Mouse (Mus musculus): ENCODE data around the gene Tex19.2. TPM values are rescaled to one million over a fixed set of nuclear protein-coding genes. Genes with fewer than 3 reads are reported as not detected.
A peak's percentile ranks its signal among the peaks of the same experiment; 100 is the strongest.

Gene Tex19.2
- not detected for total RNA-seq (2021)

DNA sequence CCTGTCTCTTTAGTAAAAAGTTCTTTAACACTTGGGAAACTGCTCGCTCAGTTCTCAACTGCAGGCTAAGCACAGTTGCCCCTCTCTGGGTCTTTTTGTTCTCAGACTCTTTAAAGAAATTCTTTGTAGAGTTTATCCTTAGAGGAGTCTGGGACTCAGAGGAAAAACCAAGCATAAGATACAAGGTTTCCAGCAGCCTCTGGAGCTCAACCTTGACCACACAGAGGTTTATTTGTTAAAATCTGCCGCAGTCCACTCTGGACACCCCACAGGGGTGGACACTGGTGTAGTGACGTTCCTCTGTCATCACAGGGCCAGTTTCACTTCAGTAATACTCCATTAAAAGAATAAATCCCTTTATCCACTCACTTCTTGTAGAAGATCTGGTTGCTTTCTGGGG, at the start of gene Tex19.2:
Gene Tex19.2, minus strand, starts transcription at position 101 of the 400 bp plus-strand sequence.
- no peak for DNase-seq
- intact Hi-C loops (cut with DNase I), result no loop called here

DNA sequence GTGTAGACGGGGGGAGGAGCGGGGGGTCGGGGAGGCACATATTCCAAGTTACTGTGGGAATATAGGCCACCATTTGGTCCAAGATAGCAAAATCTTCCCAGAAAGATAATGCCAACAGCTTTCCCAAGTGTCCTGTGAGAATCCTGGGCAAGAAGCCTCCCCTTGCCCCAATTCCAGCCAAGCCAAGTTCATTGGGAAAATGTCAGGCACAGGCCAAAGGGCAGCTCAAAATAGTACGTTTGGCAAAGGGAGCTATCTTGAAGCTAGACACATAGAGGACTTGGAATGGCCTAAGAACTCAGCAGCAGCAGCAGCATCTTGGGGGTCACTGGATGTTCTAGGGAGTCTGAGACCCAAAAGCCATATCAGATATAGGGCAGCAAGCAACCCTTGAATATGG, 45.3 kb upstream of the Tex19.2 start:
- intact Hi-C loops (cut with DNase I), result no loop called here
- DNase-seq, result no peak

DNA sequence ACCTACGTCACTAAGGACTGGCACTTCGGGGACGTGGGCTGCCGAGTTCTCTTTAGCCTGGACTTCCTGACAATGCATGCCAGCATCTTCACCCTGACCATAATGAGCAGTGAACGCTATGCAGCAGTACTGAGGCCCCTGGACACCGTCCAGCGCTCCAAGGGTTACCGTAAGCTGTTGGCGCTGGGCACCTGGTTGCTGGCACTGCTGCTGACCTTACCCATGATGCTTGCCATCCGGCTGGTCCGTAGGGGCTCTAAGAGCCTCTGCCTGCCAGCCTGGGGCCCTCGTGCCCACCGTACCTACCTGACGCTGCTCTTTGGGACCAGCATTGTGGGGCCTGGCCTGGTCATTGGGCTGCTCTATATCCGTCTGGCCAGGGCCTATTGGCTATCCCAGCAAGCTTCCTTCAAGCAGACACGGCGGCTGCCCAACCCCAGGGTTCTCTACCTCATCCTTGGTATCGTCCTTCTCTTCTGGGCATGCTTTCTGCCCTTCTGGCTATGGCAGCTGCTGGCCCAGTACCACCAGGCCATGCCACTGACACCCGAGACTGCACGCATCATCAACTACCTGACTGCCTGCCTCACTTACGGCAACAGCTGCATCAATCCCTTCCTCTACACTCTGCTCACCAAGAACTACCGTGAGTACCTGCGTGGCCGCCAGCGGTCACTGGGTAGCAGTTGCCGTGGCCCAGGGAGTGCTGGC, 42.3 kb upstream of the Tex19.2 start:
- DNase-seq, result no peak

DNA sequence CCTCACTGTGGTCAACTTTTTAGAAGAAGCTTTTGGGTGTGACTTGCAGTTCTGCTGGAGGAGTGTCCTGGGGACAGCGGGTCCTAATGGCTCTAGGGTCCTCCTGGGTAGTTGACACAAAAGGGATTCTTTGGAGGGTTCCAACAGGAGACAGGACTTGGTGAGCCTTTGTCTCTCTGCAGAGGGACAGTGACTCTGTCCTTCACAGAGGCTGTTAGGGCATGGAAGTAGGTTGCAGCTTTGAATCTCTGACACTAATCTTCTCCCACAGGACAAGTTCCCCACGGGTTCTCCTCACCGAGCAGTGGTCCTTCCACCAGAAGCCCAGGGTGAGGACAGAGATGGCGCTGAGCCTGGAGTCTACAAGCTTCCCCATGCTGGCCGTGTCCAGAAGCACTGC, 41.5 kb upstream of the Tex19.2 start, which contains the start of gene Uts2r:
Gene Uts2r, plus strand, starts transcription at position 301 of the 400 bp plus-strand sequence.
- intact Hi-C loops (cut with DNase I), result no loop called here
- DNase-seq, result no peak

More for the DNA sequence above, 42.3 kb upstream of the Tex19.2 start:
- intact Hi-C loops (cut with DNase I), result no loop called here

DNA sequence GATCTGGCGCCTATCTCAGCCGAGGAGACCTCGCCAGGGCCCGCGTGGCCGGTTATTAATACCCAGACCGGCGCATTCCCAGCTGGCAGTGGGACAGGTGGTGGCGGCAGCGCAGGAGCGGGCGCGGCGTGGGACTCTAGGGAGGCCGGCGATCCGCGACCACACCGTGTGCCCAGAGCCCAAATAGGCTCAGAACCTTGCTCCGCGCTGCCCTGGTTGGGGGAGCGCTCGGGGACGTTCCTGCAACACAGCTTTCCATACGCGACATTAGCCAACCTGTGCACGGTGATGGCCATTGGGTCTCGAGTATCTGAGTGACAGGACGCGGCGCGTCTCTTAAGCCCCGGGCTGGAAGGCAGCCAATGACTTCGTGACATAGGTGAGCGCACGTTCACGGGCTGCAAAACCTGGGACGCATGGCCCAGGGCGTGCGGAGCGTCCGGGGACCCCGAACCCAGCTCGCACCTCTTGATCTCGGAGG, 38.0 kb upstream of the Tex19.2 start:
- peak; percentile 45 to 62 for DNase-seq
- intact Hi-C loops (cut with DNase I), result no loop called here

DNA sequence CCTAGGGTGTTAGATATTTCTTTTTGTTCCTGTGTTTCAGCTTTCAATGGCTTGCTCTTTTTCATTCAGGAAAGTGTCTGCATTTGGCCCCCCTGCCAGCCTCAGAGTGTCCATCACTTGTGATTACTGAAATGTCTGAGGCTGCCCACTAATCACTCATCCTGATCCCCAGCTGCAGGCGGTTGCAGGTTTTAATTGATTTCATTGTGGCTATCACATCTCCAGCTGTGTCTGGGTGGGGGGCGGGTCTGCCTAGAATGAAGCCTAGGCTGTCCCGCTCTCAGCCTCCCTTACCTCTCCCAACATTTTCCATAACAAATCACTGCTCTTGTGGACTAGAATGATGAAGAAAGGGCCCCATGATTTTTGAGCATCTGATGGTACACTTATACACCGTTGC, 35.7 kb upstream of the Tex19.2 start:
- intact Hi-C loops (cut with DNase I), result no loop called here
- no peak for DNase-seq

DNA sequence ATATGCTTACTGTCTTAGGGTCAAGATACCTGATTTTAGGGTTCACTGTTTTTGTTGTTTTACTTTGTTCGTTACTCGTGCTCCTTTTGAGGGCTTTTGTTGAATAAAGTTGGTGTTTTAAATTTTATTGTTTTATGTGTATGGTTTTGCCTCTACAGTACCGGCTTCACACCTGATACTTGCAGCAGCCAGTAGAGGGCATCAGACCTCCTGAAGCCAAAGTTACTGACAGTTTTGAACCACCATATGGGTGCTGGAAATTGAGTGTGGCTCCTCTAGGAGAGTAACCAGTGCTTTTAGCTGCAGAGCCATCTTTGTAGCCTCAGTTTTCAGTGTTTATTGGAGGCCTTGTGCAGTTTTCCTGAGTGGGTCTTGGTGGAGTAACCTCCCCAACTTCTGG, 29.7 kb upstream of the Tex19.2 start:
- intact Hi-C loops (cut with DNase I), result no loop called here
- DNase-seq, result no peak

DNA sequence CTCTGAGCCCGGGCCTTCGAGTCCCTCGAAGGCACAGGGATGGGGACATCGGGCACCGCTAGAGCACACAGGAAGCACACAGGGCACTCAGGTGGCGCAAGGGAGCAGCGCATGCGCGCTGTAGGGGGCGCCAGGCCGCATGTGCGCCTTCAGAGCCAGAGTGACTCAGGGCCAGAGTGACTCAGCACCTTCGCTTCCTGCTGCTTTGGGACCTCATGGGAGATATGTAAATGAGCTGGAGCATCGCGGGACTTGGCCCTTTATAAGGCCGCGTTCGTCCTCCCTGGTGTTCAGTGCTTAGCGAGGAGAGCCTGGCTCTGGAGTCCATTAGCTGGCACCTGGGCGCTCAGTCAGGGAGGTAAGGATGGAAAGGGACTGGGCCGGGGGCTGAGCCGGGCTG, 27.4 kb upstream of the Tex19.2 start, which contains the start of gene Tex19.1:
Gene Tex19.1, plus strand, starts transcription at position 279 of the 400 bp plus-strand sequence.
- intact Hi-C loops (cut with DNase I), result no loop called here
- no peak for DNase-seq

DNA sequence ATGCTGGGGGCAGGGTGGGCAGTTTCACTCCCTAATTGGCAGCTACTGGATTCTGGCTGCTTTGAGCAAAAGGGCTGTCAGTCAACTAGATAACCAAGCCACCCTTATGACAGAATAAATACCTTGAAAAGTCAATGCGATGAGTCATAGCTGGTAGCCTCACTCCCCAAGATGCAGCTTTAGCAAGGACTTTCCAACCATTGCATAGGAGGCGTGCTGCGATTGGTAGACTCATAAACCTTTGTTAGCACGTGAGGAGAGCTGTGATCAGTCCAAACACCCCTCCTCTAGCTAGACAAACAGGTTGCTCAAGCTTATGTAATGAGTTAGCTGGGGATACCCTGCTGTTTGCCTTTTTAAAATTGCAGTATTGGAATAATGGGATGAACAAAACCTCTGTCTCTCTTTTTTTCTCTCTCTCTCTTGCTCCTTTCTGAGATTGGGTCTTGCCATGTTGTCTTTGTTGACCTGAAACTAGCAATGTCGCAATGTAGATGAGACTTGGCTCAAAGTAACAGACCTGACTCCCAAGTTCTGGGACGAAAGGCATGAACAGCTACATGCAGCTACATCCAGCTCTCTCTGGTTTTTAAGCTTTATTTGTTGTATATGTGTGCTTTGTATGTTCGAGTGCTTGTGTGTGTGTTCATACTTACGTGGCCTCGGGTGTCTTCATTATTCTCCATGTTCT, 25.0 kb upstream of the Tex19.2 start:
- intact Hi-C loops (cut with DNase I), result no loop called here
- no peak for DNase-seq

DNA sequence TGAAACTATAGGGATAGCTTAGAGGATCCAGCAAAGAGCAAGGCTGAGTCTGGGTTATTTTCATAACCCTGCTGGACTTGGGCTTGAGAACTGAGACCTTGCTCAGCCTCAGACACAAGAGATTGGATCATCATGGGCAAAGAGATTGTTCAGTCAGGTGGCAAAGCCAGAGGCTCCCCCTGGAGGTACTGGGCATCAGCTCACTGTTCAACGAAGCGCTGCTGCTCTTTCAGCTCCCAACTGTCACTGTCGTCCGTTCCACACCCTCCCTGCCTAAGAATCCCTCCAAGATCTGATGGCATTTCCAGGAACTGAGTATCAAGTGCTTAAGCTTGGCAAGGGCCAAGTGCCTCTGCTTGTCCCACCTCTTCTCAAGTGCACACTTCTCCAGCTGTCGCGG, 20.3 kb upstream of the Tex19.2 start:
- DNase-seq, result peak; percentile 7 to 11
- intact Hi-C loops (cut with DNase I), result loop anchor here (5.0 kb wide), 1 partner anchor 86 kb away; no protein-coding TSS in a partner anchor

DNA sequence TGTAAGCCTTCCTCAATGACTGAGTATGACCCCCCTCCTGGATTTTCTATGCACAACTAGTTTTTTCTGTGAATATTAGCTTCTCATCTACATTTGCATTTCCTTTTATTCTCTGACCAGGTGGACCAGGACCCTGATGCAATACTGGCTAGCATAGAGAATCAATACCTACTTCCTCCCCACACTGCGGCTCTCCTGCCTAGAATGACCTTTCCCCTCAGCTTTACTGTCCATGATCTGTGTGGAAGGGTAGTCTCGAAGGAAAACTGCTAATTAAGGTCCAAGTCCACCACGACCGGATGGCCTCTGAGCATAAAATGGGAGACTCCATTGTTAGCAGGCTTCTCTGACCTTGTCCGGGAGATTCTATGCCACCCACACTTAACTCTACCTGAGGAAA, 19.2 kb upstream of the Tex19.2 start:
- no peak for DNase-seq
- intact Hi-C loops (cut with DNase I), result loop anchor here (5.0 kb wide), 1 partner anchor 85 kb away; no protein-coding TSS in a partner anchor

DNA sequence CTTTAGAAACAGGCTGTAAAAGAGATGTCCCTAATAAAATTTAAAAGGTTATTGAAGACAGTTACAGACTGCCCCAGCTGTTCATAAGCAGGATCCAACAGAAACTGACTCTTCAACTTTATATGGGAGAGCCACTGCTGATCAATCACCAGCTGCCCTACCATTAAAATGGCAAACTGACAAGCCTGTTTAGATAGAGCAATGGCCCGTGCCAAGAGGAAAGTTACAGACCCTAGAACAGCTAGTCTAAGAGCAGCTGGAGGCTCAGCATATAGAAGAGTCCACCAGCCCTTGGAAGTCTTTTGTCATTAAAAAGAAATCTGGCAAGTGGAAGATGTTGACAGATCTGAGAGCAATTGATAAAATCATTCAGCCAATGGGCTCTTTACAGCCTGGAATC, 16.1 kb upstream of the Tex19.2 start:
- no peak for DNase-seq
- intact Hi-C loops (cut with DNase I), result no loop called here

DNA sequence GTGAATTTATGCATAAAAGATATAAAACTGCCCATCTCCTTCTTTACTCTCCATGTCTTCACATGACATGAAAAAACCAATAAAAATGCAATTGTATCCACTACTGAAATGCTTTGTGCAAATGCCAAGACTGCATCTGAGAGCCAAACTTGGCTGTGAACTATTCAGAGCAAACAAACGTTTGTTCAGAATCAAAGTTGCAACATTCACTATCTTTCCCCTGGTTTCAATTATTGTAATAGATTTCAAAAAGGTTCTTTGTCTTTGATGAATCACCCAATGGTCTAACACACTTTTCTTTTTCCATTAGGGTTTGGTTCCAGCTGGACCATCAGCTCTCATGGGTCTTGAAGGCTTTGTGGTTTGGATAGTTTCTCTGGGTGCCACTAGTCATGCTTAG, 11.1 kb upstream of the Tex19.2 start:
- intact Hi-C loops (cut with DNase I), result no loop called here
- no peak for DNase-seq

DNA sequence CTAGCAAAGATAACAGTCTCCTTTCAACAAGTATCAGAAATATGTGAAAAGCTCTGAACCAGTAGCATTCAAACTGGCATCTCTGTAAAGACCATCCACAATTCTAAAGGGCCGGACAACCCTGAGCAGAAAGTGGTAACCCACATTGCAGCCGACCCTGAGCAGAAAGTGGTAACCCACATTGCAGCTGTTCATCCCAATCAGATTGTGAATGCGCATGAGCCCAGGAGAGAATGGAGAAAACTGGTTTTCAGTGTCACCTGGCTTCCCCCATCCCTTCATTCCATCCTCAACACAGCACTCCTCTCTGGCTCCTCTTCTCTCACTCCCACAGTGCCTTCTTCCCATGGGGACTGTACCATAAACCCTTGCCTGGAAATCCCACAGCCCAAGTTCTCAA, 9.0 kb upstream of the Tex19.2 start:
- no peak for DNase-seq
- intact Hi-C loops (cut with DNase I), result no loop called here

DNA sequence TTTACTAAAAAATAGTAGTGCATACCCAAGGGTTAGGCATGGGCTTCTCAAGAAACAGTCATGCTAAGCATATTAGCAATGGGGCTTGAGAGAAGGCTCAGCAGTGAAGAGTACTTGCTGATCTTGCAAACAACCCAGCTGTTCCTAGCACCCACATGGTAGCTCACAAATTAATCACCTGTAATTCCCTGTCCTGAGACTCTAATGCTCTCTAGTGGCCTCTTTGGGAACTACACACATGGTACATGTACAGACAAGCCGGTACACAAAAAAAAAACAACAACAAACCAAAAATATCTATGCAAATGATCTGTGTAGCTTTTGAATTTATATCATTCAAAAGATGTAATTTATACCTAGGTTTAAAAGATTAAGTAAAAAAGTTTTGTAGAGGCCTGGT, 7.9 kb upstream of the Tex19.2 start:
- no peak for DNase-seq
- intact Hi-C loops (cut with DNase I), result no loop called here

DNA sequence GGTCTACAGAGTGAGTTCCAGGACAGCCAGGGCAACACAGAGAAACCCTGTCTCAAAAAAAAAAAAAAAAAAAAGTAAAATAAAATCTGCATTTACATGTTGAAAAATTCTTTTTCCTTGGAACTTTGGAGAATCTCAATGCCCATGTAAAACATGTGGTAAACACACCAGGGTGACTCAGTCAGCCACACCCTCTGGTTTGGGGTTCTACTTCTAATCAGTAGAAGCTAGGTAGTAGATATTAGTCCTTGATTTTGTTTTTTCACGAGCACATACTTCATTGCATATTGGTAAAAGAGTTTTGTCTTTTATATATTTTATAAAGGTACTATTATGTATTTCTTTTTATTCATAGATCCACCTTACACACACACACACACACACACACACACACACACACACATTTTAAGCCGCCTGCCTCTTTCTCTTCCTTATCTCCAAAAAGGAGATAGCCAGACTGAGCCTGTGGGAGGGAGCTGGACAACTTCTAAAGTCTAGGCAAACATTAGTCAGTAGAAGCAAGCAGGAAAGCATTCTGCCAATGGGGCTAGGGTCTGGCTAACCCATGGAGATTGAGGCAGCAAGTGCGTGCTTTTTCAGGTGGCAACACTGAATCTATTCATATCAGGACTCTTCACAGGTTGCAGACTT, 7.2 kb upstream of the Tex19.2 start:
- intact Hi-C loops (cut with DNase I), result no loop called here
- no peak for DNase-seq

DNA sequence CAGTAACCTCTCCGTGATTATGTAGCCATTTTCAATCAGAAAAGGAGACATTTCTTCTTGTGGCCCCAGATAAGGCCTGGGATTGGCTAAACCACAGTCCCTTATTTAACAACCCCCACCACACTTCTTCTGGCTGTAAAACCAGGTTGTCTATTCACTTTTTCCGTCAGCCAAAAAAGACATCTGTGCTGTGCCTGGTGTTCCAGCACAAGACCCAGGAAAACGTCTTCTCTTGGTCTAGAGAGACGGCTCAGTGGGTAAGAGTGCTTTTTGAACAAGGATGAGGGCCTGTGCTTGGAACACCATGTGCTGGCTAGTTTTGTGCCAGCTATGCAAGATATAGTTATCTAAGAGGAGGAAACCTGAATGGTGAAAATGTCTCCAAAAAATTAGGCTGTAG, 5.0 kb upstream of the Tex19.2 start:
- intact Hi-C loops (cut with DNase I), result no loop called here
- DNase-seq, result no peak

DNA sequence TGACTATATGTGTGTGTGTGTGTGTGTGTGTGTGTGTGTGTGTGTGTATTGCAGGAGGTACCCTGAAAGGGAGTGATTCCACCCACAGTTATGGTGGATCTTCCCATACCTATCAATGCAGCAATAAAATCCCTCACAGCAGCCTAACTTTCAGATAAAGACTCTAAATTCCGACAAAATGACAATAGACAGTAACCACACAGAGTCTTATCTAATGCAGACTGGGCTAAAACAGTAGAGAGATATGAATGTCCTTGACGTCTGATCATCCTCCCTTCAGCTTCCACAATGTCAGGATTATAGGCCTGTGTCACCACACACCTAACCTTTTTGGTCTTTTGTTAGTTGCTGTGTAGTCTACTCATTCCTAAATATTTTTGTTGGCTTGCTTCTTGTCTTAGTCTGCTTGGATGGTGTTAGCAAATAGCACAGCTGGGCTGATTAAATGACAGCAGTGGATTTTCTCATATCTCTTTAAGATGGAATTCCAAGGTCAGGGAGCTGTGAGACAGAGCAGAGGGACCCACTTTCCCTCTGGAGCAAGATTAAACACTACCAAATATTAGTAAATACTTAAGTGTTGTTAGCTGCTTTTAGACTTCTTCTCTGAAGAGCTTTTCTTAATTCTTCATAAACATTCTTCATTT, 3.7 kb upstream of the Tex19.2 start:
- DNase-seq, result no peak
- intact Hi-C loops (cut with DNase I), result no loop called here

DNA sequence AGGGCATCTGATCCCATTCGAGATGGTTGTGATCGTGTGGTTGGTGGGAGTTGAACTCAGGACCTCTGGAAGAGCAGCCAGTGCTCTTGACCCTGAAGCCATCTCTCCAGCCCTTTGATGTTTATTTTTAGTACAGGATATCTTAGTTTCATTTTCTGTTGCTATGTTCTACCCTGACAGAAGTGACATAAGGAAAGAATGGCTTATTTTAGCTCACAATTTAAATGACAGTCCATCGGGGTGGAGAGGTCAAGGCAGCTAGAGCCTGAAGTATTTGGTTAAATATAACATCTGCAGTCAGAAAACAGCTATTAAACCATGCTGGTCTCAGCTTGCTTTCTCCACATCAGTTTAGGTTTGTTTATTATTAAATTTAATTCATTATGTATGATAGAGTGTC, 2.7 kb upstream of the Tex19.2 start:
- intact Hi-C loops (cut with DNase I), result no loop called here
- no peak for DNase-seq

DNA sequence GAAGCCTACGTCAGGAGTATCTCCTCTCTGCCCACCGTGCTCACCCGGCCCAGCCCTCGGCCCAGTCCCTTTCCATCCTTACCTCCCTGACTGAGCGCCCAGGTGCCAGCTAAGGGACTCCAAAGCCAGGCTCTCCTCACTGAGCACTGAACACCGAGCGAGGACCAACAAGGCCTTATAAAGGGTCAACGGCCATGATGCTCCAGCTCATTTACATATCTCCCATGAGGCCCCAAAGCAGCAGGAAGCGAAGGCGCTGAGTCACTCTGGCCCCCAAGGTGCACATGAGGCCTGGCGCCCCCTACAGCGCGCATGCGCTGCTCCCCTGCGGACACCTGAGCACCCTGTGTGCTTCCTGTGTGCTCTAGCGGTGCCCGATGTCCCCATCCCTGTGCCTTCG, 371 bp downstream of the Tex19.2 start:
- no peak for DNase-seq
- intact Hi-C loops (cut with DNase I), result no loop called here
